Comparison of ENCODE assay signal across 7 mouse cellular contexts in genomic region chr9:22054411-22055076, GRCm38 (mm10). TPM values are rescaled to one million over a fixed set of nuclear protein-coding genes. Genes with fewer than 3 reads are reported as not detected.
DNase-seq lines count a peak whose midpoint lies in the region; ATAC-seq lines count a peak whose summit lies in the region.

No protein-coding gene starts in this region.

- H3K4me3 ChIP-seq in intestine, embryonic 14.5 days (ENCODE audit: low read depth, low read length), result 0 out of 2 replicates have a peak overlapping the region, but pooled peaks have one; percentile 6

- 2% methylated on average over 32 of the region's 32 CpGs for WGBS in intestine, embryonic 14.5 days

- DNase-seq in adrenal gland, adult (ENCODE audit: inconsistent age in 2 of 2, low spot score in 1 of 2), result peak; percentile 80 to 94
- DNase-seq in cerebellum, postnatal 10 days, result peak; percentile 91
- DNase-seq in frontal cortex, postnatal 10 days (ENCODE audit: low spot score in 2 of 2), result peak; percentile 76 to 79
- DNase-seq in intestine, embryonic 14.5 days (ENCODE audit: low spot score), result peak; percentile 83
- DNase-seq in left cerebral cortex, postnatal 10 days (ENCODE audit: extremely low spot score in 1 of 2, low spot score in 2 of 2), result peak; percentile 81 to 88
- DNase-seq in right cerebral cortex, postnatal 4 days, result peak; percentile 79

- ATAC-seq in intestine, embryonic 14.5 days (replicated peaks; ENCODE audit: low FRiP score, low TSS enrichment, low read depth), result peak; percentile 22
- peak; percentile 82 for ATAC-seq in megakaryocyte progenitor cell, adult 5-6 weeks (replicated peaks; ENCODE audit: poor library complexity)

- H3K9ac ChIP-seq in intestine, embryonic 14.5 days (ENCODE audit: low read length), result no peak overlapping the region

- no peaks in the 10 kb centered on the region for H3K9me3 ChIP-seq in intestine, embryonic 14.5 days (ENCODE audit: control insufficient read depth, low read length)

- H3K4me2 ChIP-seq in intestine, embryonic 14.5 days (ENCODE audit: low read length), result peak overlapping the region; percentile 33

- intact Hi-C loops in left cerebral cortex, postnatal 10 days (cut with DNase I), result no loop called here

- peaks cover 18% of the 10 kb centered on the region for H3K4me1 ChIP-seq in intestine, embryonic 14.5 days (replicated peaks; ENCODE audit: control insufficient read depth, insufficient read depth, low read length)

- peaks cover 63% of the 10 kb centered on the region for H3K27me3 ChIP-seq in intestine, embryonic 14.5 days (replicated peaks; ENCODE audit: control insufficient read depth, insufficient read depth, low read length)

- peaks cover 27% of the 10 kb centered on the region for H3K36me3 ChIP-seq in intestine, embryonic 14.5 days (ENCODE audit: control insufficient read depth, insufficient read depth, low read length)

- H3K27ac ChIP-seq in intestine, embryonic 14.5 days (ENCODE audit: low read depth), result no peak overlapping the region

RNA-seq across cellular contexts. Expression of gene Elavl3, which starts 2.7 kb away (rescaled TPM):
- 6.2 and 7.1 TPM in 2 replicates for polyA plus RNA-seq in intestine, embryonic 14.5 days (2014; fragmentation: Nextera tagmentation; extraction: Ambion mirVana)
- total RNA-seq in left cerebral cortex, postnatal 10 days (2021), result 100 to 1,000 TPM; 184 to 210 TPM
- total RNA-seq in megakaryocyte progenitor cell, adult 5-6 weeks (2015), result not detected in 2 replicates
- total RNA-seq in megakaryocyte progenitor cell, adult 5-6 weeks (2017), result not detected in 2 replicates

RNA-seq across cellular contexts. Expression of gene Gm49318, which starts 16.5 kb away (rescaled TPM):
- not detected in 2 replicates for polyA plus RNA-seq in intestine, embryonic 14.5 days (2014; fragmentation: Nextera tagmentation; extraction: Ambion mirVana)
- total RNA-seq in left cerebral cortex, postnatal 10 days (2021), result under 1 TPM; 0.85 to 0.94 TPM
- total RNA-seq in megakaryocyte progenitor cell, adult 5-6 weeks (2015), result not detected in 2 replicates
- total RNA-seq in megakaryocyte progenitor cell, adult 5-6 weeks (2017), result not detected in 2 replicates

RNA-seq across cellular contexts. Expression of gene Zfp653, which starts 16.6 kb away (rescaled TPM):
- 10.2 and 10.3 TPM in 2 replicates for polyA plus RNA-seq in intestine, embryonic 14.5 days (2014; fragmentation: Nextera tagmentation; extraction: Ambion mirVana)
- total RNA-seq in left cerebral cortex, postnatal 10 days (2021), result 10 to 100 TPM; 20.7 to 20.8 TPM
- 4.9 and 7.1 TPM in 2 replicates for total RNA-seq in megakaryocyte progenitor cell, adult 5-6 weeks (2015)
- 8.0 and 11.9 TPM in 2 replicates for total RNA-seq in megakaryocyte progenitor cell, adult 5-6 weeks (2017)

RNA-seq across cellular contexts. Expression of gene Ecsit, which starts 30.7 kb away (rescaled TPM):
- polyA plus RNA-seq in intestine, embryonic 14.5 days (2014; fragmentation: Nextera tagmentation; extraction: Ambion mirVana), result 35.2 and 43.4 TPM in 2 replicates
- 10 to 100 TPM; 40.5 to 42.8 TPM for total RNA-seq in left cerebral cortex, postnatal 10 days (2021)
- 10.1 and 12.0 TPM in 2 replicates for total RNA-seq in megakaryocyte progenitor cell, adult 5-6 weeks (2015)
- 20.8 and 24.0 TPM in 2 replicates for total RNA-seq in megakaryocyte progenitor cell, adult 5-6 weeks (2017)

RNA-seq across cellular contexts. Expression of gene Cnn1, which starts 44.5 kb away (rescaled TPM):
- polyA plus RNA-seq in intestine, embryonic 14.5 days (2014; fragmentation: Nextera tagmentation; extraction: Ambion mirVana), result 322 and 380 TPM in 2 replicates
- under 1 TPM; 0.20 to 0.39 TPM for total RNA-seq in left cerebral cortex, postnatal 10 days (2021)
- not detected in 2 replicates for total RNA-seq in megakaryocyte progenitor cell, adult 5-6 weeks (2015)
- total RNA-seq in megakaryocyte progenitor cell, adult 5-6 weeks (2017), result not detected in 2 replicates

Comparison
In these comparisons a context has a peak if more than half of its experiments do, and no peak if none do; other contexts are left out.
1. RNA of gene Elavl3, which starts 2.7 kb away (total RNA-seq): 184 to 210 TPM in left cerebral cortex, postnatal 10 days; not detected in megakaryocyte progenitor cell, adult 5-6 weeks; every median in the first group is over 100 times any median in the second.
2. Peak in every context shown above with its lines, with median percentiles within 50 percentile points of each other: DNase-seq.